In the genomic region with DNA sequence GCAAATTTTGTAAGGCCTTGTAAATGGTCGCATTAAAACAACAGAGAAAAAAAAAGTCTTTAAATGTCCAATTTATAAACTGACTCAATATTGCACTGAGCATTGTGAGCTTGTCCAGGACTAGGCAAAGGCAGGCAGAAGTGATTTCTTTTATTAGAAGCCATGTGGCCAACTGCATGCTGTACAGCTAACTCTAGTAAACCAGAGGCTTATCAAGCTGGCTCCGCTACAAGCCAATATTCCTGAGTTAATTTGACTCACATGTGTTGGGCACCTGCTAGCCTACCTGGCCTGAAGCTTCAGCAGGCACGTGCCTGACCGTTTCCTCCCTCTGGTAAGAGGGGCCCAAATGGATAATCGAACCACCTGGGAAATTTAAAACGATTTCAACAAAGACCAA, we compare ENCODE assay signal across 23 mouse cellular contexts.
DNase-seq lines count a peak whose midpoint lies in the region; ATAC-seq and TF ChIP-seq lines count a peak whose summit lies in the region.
"Had no signal": no experiment of that assay in that cellular context is flagged by ENCODE, and none has a peak within 500 bp of the region (broad histone marks: within the 10 kb centered on the region; RNA-seq: fewer than 3 reads in every experiment).

No protein-coding gene starts in this region.

- 63% methylated on average over 6 of the region's 6 CpGs for WGBS in heart, adult 2 months
- WGBS in heart, embryonic 12.5 days, result 70% methylated on average over 6 of the region's 6 CpGs
- WGBS in kidney, adult 2 months, result 78% methylated on average over 6 of the region's 6 CpGs
- WGBS in kidney, embryonic 16.5 days, result 72% methylated on average over 6 of the region's 6 CpGs
- WGBS in limb, embryonic 13.5 days, result 24% methylated on average over 6 of the region's 6 CpGs
- 88% methylated on average over 6 of the region's 6 CpGs for WGBS in lung, postnatal 0 days

- DNase-seq in heart, adult 2 months, result peak in 1 of 2 experiments; percentile 42
- DNase-seq in kidney, adult 2 months, result peak; percentile 7
- DNase-seq in heart, postnatal 10 days, result peak; percentile 29 to 53
- no peak for DNase-seq in lung, postnatal 0 days (ENCODE audit: low spot score)
- DNase-seq in adipocyte (ENCODE audit: low spot score), result no peak
- DNase-seq: adrenal gland, postnatal 25 days; cerebellum, adult 9-10 months; gastrocnemius, postnatal 25 days; kidney, postnatal 4 days; left cerebral cortex, postnatal 4 days; liver, embryonic 13.5 days; lung, adult 2 months; thymus, adult 2 months; thymus, postnatal 4 days had no signal

- peaks cover 8% of the 10 kb centered on the region for H3K4me1 ChIP-seq in heart, adult 2 months (ENCODE audit: control insufficient read depth, insufficient read depth, low read length)
- H3K4me1 ChIP-seq in heart, embryonic 12.5 days (replicated peaks), result peaks cover 26% of the 10 kb centered on the region
- no peaks in the 10 kb centered on the region; the same call in 1 of the 2 replicates for H3K4me1 ChIP-seq in kidney, adult 2 months (ENCODE audit: control insufficient read depth, insufficient read depth, low read length)
- peaks cover 10% of the 10 kb centered on the region for H3K4me1 ChIP-seq in kidney, embryonic 16.5 days (ENCODE audit: insufficient read depth, low read length)
- H3K4me1 ChIP-seq in limb, embryonic 13.5 days, result peaks cover 53% of the 10 kb centered on the region
- no peaks in the 10 kb centered on the region for H3K4me1 ChIP-seq in lung, postnatal 0 days (ENCODE audit: insufficient read depth, low read depth, low read length)
- H3K4me1 ChIP-seq: liver, embryonic 13.5 days; midbrain, embryonic 13.5 days had no signal

- H3K27me3 ChIP-seq in heart, adult 2 months (ENCODE audit: control insufficient read depth, insufficient read depth, low read length), result no peaks in the 10 kb centered on the region
- H3K27me3 ChIP-seq in heart, embryonic 12.5 days (replicated peaks), result no peaks in the 10 kb centered on the region
- H3K27me3 ChIP-seq in kidney, adult 2 months (replicated peaks; ENCODE audit: control insufficient read depth, insufficient read depth, low read length), result no peaks in the 10 kb centered on the region
- no peaks in the 10 kb centered on the region for H3K27me3 ChIP-seq in kidney, embryonic 16.5 days (ENCODE audit: insufficient read depth, low read length)
- H3K27me3 ChIP-seq in limb, embryonic 13.5 days, result no peaks in the 10 kb centered on the region
- H3K27me3 ChIP-seq in lung, postnatal 0 days (replicated peaks; ENCODE audit: insufficient read depth, low read length), result no peaks in the 10 kb centered on the region
- H3K27me3 ChIP-seq: forebrain, embryonic 15.5 days; kidney, embryonic 15.5 days; liver, embryonic 13.5 days; midbrain, embryonic 13.5 days had no signal

- intact Hi-C loops in heart, adult 2 months (cut with DNase I), result loop anchor here (5.0 kb wide), 2 partner anchors 88 to 92 kb away; no protein-coding TSS in a partner anchor
- intact Hi-C loops in heart, postnatal 10 days (cut with DNase I), result no loop called here

- no peak overlapping the region for H3K4me3 ChIP-seq in heart, adult 2 months
- no peak overlapping the region for H3K4me3 ChIP-seq in heart, embryonic 12.5 days
- no peak overlapping the region for H3K4me3 ChIP-seq in kidney, adult 2 months (ENCODE audit: insufficient read depth, low read depth, low read length)
- no peak overlapping the region for H3K4me3 ChIP-seq in kidney, embryonic 16.5 days (ENCODE audit: low read length)
- no peak overlapping the region for H3K4me3 ChIP-seq in limb, embryonic 13.5 days
- H3K4me3 ChIP-seq in lung, postnatal 0 days (ENCODE audit: low read depth, low read length), result no peak overlapping the region
- H3K4me3 ChIP-seq: forebrain, embryonic 15.5 days; kidney, embryonic 15.5 days; liver, embryonic 13.5 days; midbrain, embryonic 13.5 days had no signal

- no peak overlapping the region for H3K9ac ChIP-seq in heart, adult 2 months (ENCODE audit: low read depth, low read length)
- no peak overlapping the region for H3K9ac ChIP-seq in heart, embryonic 12.5 days
- no peak overlapping the region for H3K9ac ChIP-seq in kidney, embryonic 16.5 days (replicated peaks; ENCODE audit: low read length)
- no peak overlapping the region for H3K9ac ChIP-seq in limb, embryonic 13.5 days
- H3K9ac ChIP-seq in lung, postnatal 0 days (replicated peaks; ENCODE audit: low read depth), result no peak overlapping the region
- H3K9ac ChIP-seq: forebrain, embryonic 15.5 days; kidney, embryonic 15.5 days; liver, embryonic 13.5 days; midbrain, embryonic 13.5 days had no signal

- H3K4me2 ChIP-seq in heart, embryonic 12.5 days, result no peak overlapping the region
- H3K4me2 ChIP-seq in kidney, embryonic 16.5 days (replicated peaks; ENCODE audit: low read depth, low read length), result no peak overlapping the region
- H3K4me2 ChIP-seq in limb, embryonic 13.5 days (replicated peaks), result no peak overlapping the region
- H3K4me2 ChIP-seq in lung, postnatal 0 days (replicated peaks; ENCODE audit: low read depth, low read length), result no peak overlapping the region
- H3K4me2 ChIP-seq: forebrain, embryonic 15.5 days; kidney, embryonic 15.5 days; liver, embryonic 13.5 days; midbrain, embryonic 13.5 days had no signal

- TF ChIP-seq CTCF in heart, adult 2 months (IDR thresholded peaks at IDR 0.05), result 0 out of 2 replicates have a peak, but pooled peaks have one; percentile 6
- TF ChIP-seq CTCF in kidney, adult 2 months (conservative IDR thresholded peaks at IDR 0.05; ENCODE audit: insufficient read depth, insufficient read length, low read depth, low read length), result no peak
- TF ChIP-seq CTCF in lung, postnatal 0 days (IDR thresholded peaks at IDR 0.05), result no peak

- TF ChIP-seq POLR2A in heart, adult 2 months (IDR thresholded peaks at IDR 0.05; ENCODE audit: insufficient read depth, low read depth, low read length), result no peak
- TF ChIP-seq POLR2A in kidney, adult 2 months (IDR thresholded peaks at IDR 0.05; ENCODE audit: low read depth, low read length), result no peak

- TF ChIP-seq EP300 in heart, adult 2 months (IDR thresholded peaks at IDR 0.05; ENCODE audit: insufficient read depth, low read depth, low read length), result no peak
- no peak for TF ChIP-seq EP300 in lung, postnatal 0 days (IDR thresholded peaks at IDR 0.05)

- H3K9me3 ChIP-seq in heart, embryonic 12.5 days (replicated peaks), result no peaks in the 10 kb centered on the region
- no peaks in the 10 kb centered on the region for H3K9me3 ChIP-seq in kidney, embryonic 16.5 days (ENCODE audit: low read length)
- no peaks in the 10 kb centered on the region for H3K9me3 ChIP-seq in limb, embryonic 13.5 days
- no peaks in the 10 kb centered on the region for H3K9me3 ChIP-seq in lung, postnatal 0 days (ENCODE audit: low read length)
- H3K9me3 ChIP-seq: forebrain, embryonic 15.5 days; kidney, embryonic 15.5 days; liver, embryonic 13.5 days; midbrain, embryonic 13.5 days had no signal

- H3K36me3 ChIP-seq in heart, adult 2 months (ENCODE audit: control insufficient read depth, insufficient read depth, low read length), result peaks cover 8% of the 10 kb centered on the region
- no peaks in the 10 kb centered on the region for H3K36me3 ChIP-seq in heart, embryonic 12.5 days
- H3K36me3 ChIP-seq in kidney, adult 2 months (ENCODE audit: control insufficient read depth, insufficient read depth, low read length), result no peaks in the 10 kb centered on the region
- no peaks in the 10 kb centered on the region for H3K36me3 ChIP-seq in kidney, embryonic 16.5 days (ENCODE audit: insufficient read depth, low read length)
- no peaks in the 10 kb centered on the region for H3K36me3 ChIP-seq in limb, embryonic 13.5 days
- H3K36me3 ChIP-seq in lung, postnatal 0 days (ENCODE audit: insufficient read depth, low read length), result no peaks in the 10 kb centered on the region
- H3K36me3 ChIP-seq: forebrain, embryonic 15.5 days; kidney, embryonic 15.5 days; liver, embryonic 13.5 days; midbrain, embryonic 13.5 days had no signal

- no peak for ATAC-seq in heart, embryonic 12.5 days (ENCODE audit: insufficient number of reproducible peaks, low FRiP score)
- ATAC-seq in kidney, embryonic 16.5 days (ENCODE audit: low FRiP score, low TSS enrichment), result no peak
- ATAC-seq in limb, embryonic 13.5 days (ENCODE audit: low FRiP score, low read depth), result peak; percentile 78
- ATAC-seq in lung, postnatal 0 days, result no peak
- ATAC-seq: CD4-positive, CD25-positive, alpha-beta regulatory T cell, adult 4 months; forebrain, embryonic 15.5 days; intestine, postnatal 0 days; midbrain, embryonic 13.5 days had no signal

- H3K79me2 ChIP-seq in heart, adult 2 months (replicated peaks; ENCODE audit: control insufficient read depth, insufficient read depth, low read length), result no peaks in the 10 kb centered on the region

- H3K27ac ChIP-seq in heart, adult 2 months, result peak overlapping the region; percentile 47
- H3K27ac ChIP-seq in heart, embryonic 12.5 days (ENCODE audit: poor library complexity, severe bottlenecking), result no peak overlapping the region
- H3K27ac ChIP-seq in kidney, adult 2 months (ENCODE audit: insufficient read depth, low read depth, low read length), result no peak overlapping the region
- no peak overlapping the region for H3K27ac ChIP-seq in kidney, embryonic 16.5 days (ENCODE audit: low read length)
- H3K27ac ChIP-seq in limb, embryonic 13.5 days, result peak overlapping the region; percentile 74; the same call in 1 of the 2 replicates
- no peak overlapping the region for H3K27ac ChIP-seq in lung, postnatal 0 days (ENCODE audit: low read length)
- H3K27ac ChIP-seq: forebrain, embryonic 15.5 days; kidney, embryonic 15.5 days; liver, embryonic 13.5 days; midbrain, embryonic 13.5 days; stomach, postnatal 0 days had no signal

Comparison
In these comparisons a context has a peak if more than half of its experiments do, and no peak if none do; other contexts are left out.
1. H3K27ac ChIP-seq: peak in heart, adult 2 months (single experiment) and limb, embryonic 13.5 days (single experiment); none in heart, embryonic 12.5 days (single experiment), kidney, adult 2 months (single experiment), kidney, embryonic 16.5 days (single experiment) and lung, postnatal 0 days (single experiment).
2. DNase-seq: peak in kidney, adult 2 months (single experiment) and heart, postnatal 10 days (2 of 2); none in lung, postnatal 0 days (single experiment) and adipocyte (single experiment).